Mouse (Mus musculus) ES-Bruce4 (cell line): Measurements from ENCODE around the gene Acot9.

Source experiments
- CTCF ChIP-seq: IDR thresholded peaks from one replicate; pipeline ENCODE4 v1.8.1; 2011; ENCODE audit warnings: low read depth, low read length
- POLR2A ChIP-seq: IDR thresholded peaks from one replicate; pipeline ENCODE4 v1.8.1; 2011; ENCODE audit warnings: low read length; ENCODE audit not compliant: insufficient read depth

DNA sequence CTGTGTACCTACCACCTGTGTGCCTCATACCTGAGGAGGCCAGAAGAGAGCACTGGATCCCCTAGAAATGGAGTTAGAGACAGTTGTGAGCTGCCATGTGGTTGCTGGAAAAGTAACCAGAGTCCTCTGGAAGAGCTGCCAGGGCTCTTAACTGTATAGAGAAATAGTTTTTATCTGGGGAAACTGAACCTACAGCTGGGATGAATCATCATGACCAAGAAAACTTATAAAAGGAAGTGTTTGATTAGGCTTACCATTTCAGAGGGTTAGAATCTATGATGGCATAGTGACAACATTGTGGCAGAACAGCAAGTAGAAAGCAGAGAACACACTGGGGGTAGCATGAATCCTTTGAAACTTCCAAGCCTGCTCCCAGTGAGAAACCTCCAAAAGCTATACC is 5.4 kb upstream of the Acot9 start:
- TF ChIP-seq CTCF: no peak
- no peak for TF ChIP-seq POLR2A
